Mouse (Mus musculus) CH12.LX (cell line): ENCODE results near the gene Creld2.

Source experiments
- CHD2 ChIP-seq: IDR thresholded peaks from 2 replicates; pipeline ENCODE4 v1.6.1; 2011; ENCODE audit warnings: low read length, improper control_type of control experiment
- CTCF ChIP-seq, 2 experiments: IDR thresholded peaks in 1 of 2; conservative IDR thresholded peaks in 1 of 2; 2 replicates each; pipeline ENCODE4 v1.5.1; 2011 to 2012; ENCODE audit warnings: low read depth in 2 of 2, low read length in 2 of 2, improper control_type of control experiment in 1 of 2, inconsistent platforms in 1 of 2, mild to moderate bottlenecking in 1 of 2, moderate library complexity in 1 of 2
- ELF1 ChIP-seq: IDR thresholded peaks from 2 replicates; pipeline ENCODE4 v1.6.1; 2014; ENCODE audit warnings: low read depth, mild to moderate bottlenecking, inconsistent platforms, low read length, improper control_type of control experiment
- ETS1 ChIP-seq: conservative IDR thresholded peaks from 2 replicates; pipeline ENCODE4 v1.6.1; 2012; ENCODE audit warnings: low read depth, mild to moderate bottlenecking, inconsistent platforms, low read length, improper control_type of control experiment, moderate library complexity
- HCFC1 ChIP-seq: IDR thresholded peaks from 2 replicates; pipeline ENCODE4 v1.6.1; 2012; ENCODE audit warnings: low read depth, mild to moderate bottlenecking, inconsistent platforms, low read length, improper control_type of control experiment
- MAX ChIP-seq: IDR thresholded peaks from 2 replicates; pipeline ENCODE4 v1.6.1; 2011; ENCODE audit warnings: low read length, improper control_type of control experiment
- MAZ ChIP-seq: IDR thresholded peaks from 2 replicates; pipeline ENCODE4 v1.6.1; 2012; ENCODE audit warnings: low read depth, mild to moderate bottlenecking, inconsistent platforms, low read length, improper control_type of control experiment, moderate library complexity
- MYC ChIP-seq: IDR thresholded peaks from 2 replicates; pipeline ENCODE4 v1.6.1; 2011; ENCODE audit warnings: low read depth, mild to moderate bottlenecking, improper control_type of control experiment, low read length
- POLR2A ChIP-seq: IDR thresholded peaks from 2 replicates; pipeline ENCODE4 v1.6.1; 2011; ENCODE audit warnings: low read depth, mild to moderate bottlenecking, improper control_type of control experiment, low read length
- SMC3 ChIP-seq: IDR thresholded peaks from 2 replicates; pipeline ENCODE4 v1.6.1; 2011; ENCODE audit warnings: low read depth, low read length, improper control_type of control experiment
- USF1 ChIP-seq: IDR thresholded peaks from 2 replicates; pipeline ENCODE4 v1.6.1; 2014; ENCODE audit warnings: low read depth, mild to moderate bottlenecking, inconsistent platforms, low read length, improper control_type of control experiment
- ZC3H11A ChIP-seq: IDR thresholded peaks from 2 replicates; pipeline ENCODE4 v1.6.1; 2012; ENCODE audit warnings: low read depth, mild to moderate bottlenecking, inconsistent platforms, low read length, improper control_type of control experiment
- ZNF384 ChIP-seq: IDR thresholded peaks from 2 replicates; pipeline ENCODE4 v1.6.1; 2012; ENCODE audit warnings: low read depth, low read length, improper control_type of control experiment, inconsistent platforms

GRCm38 (mm10) chr15:88850146-88850826 is 30.8 kb downstream of the Creld2 start:
- TF ChIP-seq MYC, result no peak
- no peak for TF ChIP-seq ZNF384
- TF ChIP-seq HCFC1, result no peak
- no peak for TF ChIP-seq CTCF (conservative IDR thresholded peaks at IDR 0.05 in 1 of 2, IDR thresholded peaks at IDR 0.05 in 1 of 2; ENCODE audit: low read depth in 2 of 2, low read length in 2 of 2)
- no peak for TF ChIP-seq USF1
- no peak for TF ChIP-seq ELF1
- TF ChIP-seq ETS1, result no peak
- TF ChIP-seq SMC3, result no peak
- TF ChIP-seq POLR2A, result no peak
- no peak for TF ChIP-seq CHD2
- TF ChIP-seq MAZ, result no peak
- TF ChIP-seq MAX, result no peak
- TF ChIP-seq ZC3H11A, result no peak
